Mouse (Mus musculus) midbrain, embryonic 10.5 days (tissue): Measurements from ENCODE around the gene Qdpr. TPM values are rescaled to one million over a fixed set of nuclear protein-coding genes. Genes with fewer than 3 reads are reported as not detected.
A peak's percentile ranks its signal among the peaks of the same experiment; 100 is the strongest.
"Not testable (repeated sequence)": the region's sequence is repeated elsewhere in the genome, so short reads cannot be mapped to it uniquely, and the experiment has no call there.

Experiments
- DNase-seq: peaks from one replicate; pipeline ENCODE4 v3.0.0-alpha.2; 2017; ENCODE audit warnings: low spot score
- H3K27ac ChIP-seq: fragments of 300-500 bp; sonication (generic); replicated peaks from 2 replicates; pipeline ENCODE4 v1.5.1; 2016; ENCODE audit warnings: mild to moderate bottlenecking
- H3K27me3 ChIP-seq: fragments of 300-500 bp; sonication (generic); 2 replicates; pipeline ENCODE4 v1.6.1; 2016; ENCODE audit warnings: low read depth, mild to moderate bottlenecking; ENCODE audit not compliant: poor library complexity, severe bottlenecking
- H3K36me3 ChIP-seq: fragments of 300-500 bp; sonication (generic); 2 replicates; pipeline ENCODE4 v1.6.1; 2016; ENCODE audit warnings: mild to moderate bottlenecking, moderate library complexity
- H3K4me1 ChIP-seq: fragments of 300-500 bp; sonication (generic); 2 replicates; pipeline ENCODE4 v1.6.1; 2016
- H3K4me3 ChIP-seq: fragments of 300-500 bp; sonication (generic); 2 replicates; pipeline ENCODE4 v1.5.1; 2016; ENCODE audit warnings: mild to moderate bottlenecking, moderate library complexity
- H3K9me3 ChIP-seq: fragments of 300-500 bp; sonication (generic); replicated peaks from 2 replicates; pipeline ENCODE4 v1.6.1; 2016; ENCODE audit warnings: mild to moderate bottlenecking
- WGBS: fragments of 180-500 bp; shearing (Covaris S2); methylation state at CpG from one replicate; pipeline ENCODE4 v1.1.7; 2016; 5-methylcytosine and 5-hydroxymethylcytosine counted together
- polyA plus RNA-seq: library from polyadenylated mRNA; unstranded; fragments of >200 nt; fragmentation: Nextera tagmentation; extraction: Ambion mirVana; gene quantifications from 2 replicates; pipeline ENCODE4 v1.2.1, GENCODE M21; 2016

The Qdpr gene
- polyA plus RNA-seq, 1 experiment from 2014 or later: 127 TPM

- WGBS: 88% methylated on average over 3 of the region's 3 CpGs
- peaks cover 58% of the 10 kb centered on the region for H3K36me3 ChIP-seq
Measured at GRCm38 (mm10) chr5:45441745-45442144, 8.3 kb downstream of the Qdpr start.

GRCm38 (mm10) chr5:45441124-45441523 is 8.9 kb downstream of the Qdpr start:
- WGBS: 91% methylated on average over 3 of the region's 3 CpGs

More at GRCm38 (mm10) chr5:45441745-45442144, 8.3 kb downstream of the Qdpr start:
- Histone ChIP-seq H3K9me3 (no peaks in the 10 kb centered on the region), H3K4me3 (no peak overlapping the region), H3K27me3 (no peaks in the 10 kb centered on the region), H3K27ac (no peak overlapping the region), H3K4me1 (no peaks in the 10 kb centered on the region)
- DNase-seq: no peak

GRCm38 (mm10) chr5:45438301-45438700 is 11.7 kb downstream of the Qdpr start:
- Histone ChIP-seq H3K27me3 (no peaks in the 10 kb centered on the region), H3K36me3 (peaks cover 55% of the 10 kb centered on the region), H3K27ac (no peak overlapping the region), H3K9me3 (no peaks in the 10 kb centered on the region), H3K4me1 (no peaks in the 10 kb centered on the region), H3K4me3 (no peak overlapping the region)
- DNase-seq: no peak
- 94% methylated on average over 8 of the region's 8 CpGs for WGBS

More at GRCm38 (mm10) chr5:45441124-45441523, 8.9 kb downstream of the Qdpr start:
- no peaks in the 10 kb centered on the region for H3K9me3 ChIP-seq
- no peaks in the 10 kb centered on the region for H3K27me3 ChIP-seq
- H3K27ac ChIP-seq: no peak overlapping the region
- no peak overlapping the region for H3K4me3 ChIP-seq
- peaks cover 58% of the 10 kb centered on the region for H3K36me3 ChIP-seq
- no peaks in the 10 kb centered on the region for H3K4me1 ChIP-seq
- no peak for DNase-seq

GRCm38 (mm10) chr5:45437826-45438225 is 12.2 kb downstream of the Qdpr start:
- no peaks in the 10 kb centered on the region for H3K4me1 ChIP-seq
- 92% methylated on average over 4 of the region's 4 CpGs for WGBS
- no peaks in the 10 kb centered on the region for H3K27me3 ChIP-seq
- no peaks in the 10 kb centered on the region for H3K9me3 ChIP-seq
- H3K27ac ChIP-seq: no peak overlapping the region
- H3K4me3 ChIP-seq: no peak overlapping the region
- H3K36me3 ChIP-seq: peaks cover 54% of the 10 kb centered on the region
- DNase-seq: no peak

- no peak for DNase-seq
- no peak overlapping the region for H3K27ac ChIP-seq
- no peaks in the 10 kb centered on the region for H3K9me3 ChIP-seq
- WGBS: 92% methylated on average over 14 of the region's 14 CpGs
- H3K27me3 ChIP-seq: no peaks in the 10 kb centered on the region
- no peak overlapping the region for H3K4me3 ChIP-seq
- peaks cover 52% of the 10 kb centered on the region for H3K36me3 ChIP-seq
- H3K4me1 ChIP-seq: no peaks in the 10 kb centered on the region
Measured at GRCm38 (mm10) chr5:45435967-45436950, 13.8 kb downstream of the Qdpr start.

GRCm38 (mm10) chr5:45427891-45428290 is 22.1 kb downstream of the Qdpr start:
- 93% methylated on average over 7 of the region's 7 CpGs for WGBS
- Histone ChIP-seq H3K9me3 (no peaks in the 10 kb centered on the region), H3K36me3 (peaks cover 8% of the 10 kb centered on the region; the same call in 1 of the 2 replicates), H3K27ac (no peak overlapping the region), H3K4me3 (no peak overlapping the region), H3K27me3 (no peaks in the 10 kb centered on the region), H3K4me1 (no peaks in the 10 kb centered on the region)
- DNase-seq: no peak

DNA sequence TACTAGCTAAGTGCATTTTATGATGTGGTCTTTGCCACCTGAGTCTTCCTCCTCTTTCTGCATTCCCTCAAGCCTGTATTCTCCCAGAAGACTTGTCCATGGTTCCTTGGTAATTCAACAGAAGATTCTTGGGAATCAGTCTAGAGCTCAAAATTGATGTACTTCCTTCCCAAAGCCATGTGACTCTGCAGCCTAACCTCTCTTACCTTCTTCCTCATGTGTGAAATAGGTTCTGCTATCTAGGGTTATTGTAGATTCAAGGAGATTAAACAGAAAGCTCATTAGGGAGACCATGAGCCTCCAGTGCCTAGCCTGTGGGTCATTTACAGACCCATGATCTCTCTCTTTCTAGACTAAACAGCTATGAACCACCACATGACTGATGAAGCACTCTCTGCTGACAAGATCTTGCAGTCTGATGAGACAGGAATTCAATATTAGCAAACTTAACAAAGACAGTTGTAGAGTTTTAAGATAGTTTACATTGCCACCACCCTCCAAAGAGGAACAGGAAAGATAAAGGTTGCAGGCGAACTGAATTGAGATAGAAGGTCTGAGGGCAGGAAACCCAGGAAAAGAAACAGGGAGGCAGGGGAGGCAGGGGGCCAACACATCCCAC is 23.5 kb downstream of the Qdpr start:
- Histone ChIP-seq H3K4me1 (no peaks in the 10 kb centered on the region), H3K9me3 (no peaks in the 10 kb centered on the region), H3K36me3 (no peaks in the 10 kb centered on the region), H3K27ac (no peak overlapping the region), H3K27me3 (no peaks in the 10 kb centered on the region), H3K4me3 (no peak overlapping the region)
- no peak for DNase-seq
- WGBS: 84% methylated on average over 1 of the region's 1 CpGs

DNA sequence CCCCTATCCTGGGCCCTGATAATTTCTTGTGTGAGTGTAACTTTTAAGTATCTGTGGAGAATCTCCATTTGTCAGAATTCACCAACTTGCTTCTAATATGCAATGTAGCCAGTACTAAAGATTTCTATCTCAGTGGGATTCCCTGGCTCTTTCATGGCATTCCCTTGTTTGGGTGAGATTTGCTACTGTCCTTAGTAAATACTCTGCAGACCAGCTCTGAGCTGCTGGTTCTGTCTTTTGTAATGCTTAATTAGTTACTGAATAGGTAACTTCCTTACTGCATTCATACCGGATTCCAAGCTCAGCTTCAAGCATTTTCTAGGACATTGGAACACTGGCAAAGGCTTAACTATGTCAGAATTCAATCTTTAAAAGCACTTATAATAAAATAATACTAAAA is 24.3 kb downstream of the Qdpr start:
- DNase-seq, H3K36me3 ChIP-seq, H3K9me3 ChIP-seq, H3K27me3 ChIP-seq, H3K4me1 ChIP-seq, H3K4me3 ChIP-seq, H3K27ac ChIP-seq: not testable (repeated sequence)
- WGBS: 57% methylated on average over 1 of the region's 1 CpGs

DNA sequence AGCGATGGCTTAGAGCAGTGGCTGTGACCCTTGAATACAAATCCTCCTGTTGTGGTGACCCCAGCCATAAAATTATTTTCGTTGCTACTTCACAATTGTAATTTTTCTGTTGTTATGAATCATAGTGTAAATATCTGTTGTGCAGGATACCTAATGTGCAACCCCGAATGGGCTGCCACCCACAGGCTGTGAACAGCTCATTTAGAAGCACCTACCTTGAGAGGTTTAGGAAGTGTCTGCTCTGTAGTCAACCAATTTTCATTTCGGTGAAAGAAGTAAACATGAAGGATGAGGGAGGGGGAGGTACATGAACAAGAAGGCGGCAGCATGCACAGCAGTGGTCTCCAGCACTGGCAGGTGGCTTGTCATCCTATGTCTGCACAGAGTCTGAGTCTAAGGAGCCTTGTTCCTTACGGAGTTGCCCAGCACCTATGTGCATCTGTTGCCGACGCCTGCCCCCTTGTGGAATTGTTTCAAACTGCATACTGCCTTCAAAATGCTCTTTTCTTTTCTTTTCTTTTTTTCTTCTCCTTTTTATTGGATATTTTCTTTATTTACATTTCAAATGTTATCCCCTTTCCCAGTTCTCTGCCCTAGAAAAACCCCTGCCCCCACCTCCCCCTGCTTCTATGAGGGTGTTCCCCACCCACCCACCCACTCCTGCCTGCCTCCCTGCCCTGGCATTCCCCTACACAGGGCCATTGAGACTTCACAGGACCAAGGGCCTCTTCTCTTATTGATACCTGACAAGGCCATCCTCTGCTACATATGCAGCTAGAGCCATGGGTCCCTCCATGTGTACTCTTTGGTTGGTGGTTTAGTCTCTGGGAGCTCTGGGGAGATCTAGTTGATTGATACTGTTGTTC is 25.8 kb downstream of the Qdpr start:
- no peaks in the 10 kb centered on the region for H3K4me1 ChIP-seq
- DNase-seq: peak; percentile 52
- no peak overlapping the region for H3K27ac ChIP-seq
- no peaks in the 10 kb centered on the region for H3K27me3 ChIP-seq
- H3K36me3 ChIP-seq: no peaks in the 10 kb centered on the region
- 47% methylated on average over 8 of the region's 8 CpGs for WGBS
- H3K9me3 ChIP-seq: no peaks in the 10 kb centered on the region
- H3K4me3 ChIP-seq: no peak overlapping the region

DNA sequence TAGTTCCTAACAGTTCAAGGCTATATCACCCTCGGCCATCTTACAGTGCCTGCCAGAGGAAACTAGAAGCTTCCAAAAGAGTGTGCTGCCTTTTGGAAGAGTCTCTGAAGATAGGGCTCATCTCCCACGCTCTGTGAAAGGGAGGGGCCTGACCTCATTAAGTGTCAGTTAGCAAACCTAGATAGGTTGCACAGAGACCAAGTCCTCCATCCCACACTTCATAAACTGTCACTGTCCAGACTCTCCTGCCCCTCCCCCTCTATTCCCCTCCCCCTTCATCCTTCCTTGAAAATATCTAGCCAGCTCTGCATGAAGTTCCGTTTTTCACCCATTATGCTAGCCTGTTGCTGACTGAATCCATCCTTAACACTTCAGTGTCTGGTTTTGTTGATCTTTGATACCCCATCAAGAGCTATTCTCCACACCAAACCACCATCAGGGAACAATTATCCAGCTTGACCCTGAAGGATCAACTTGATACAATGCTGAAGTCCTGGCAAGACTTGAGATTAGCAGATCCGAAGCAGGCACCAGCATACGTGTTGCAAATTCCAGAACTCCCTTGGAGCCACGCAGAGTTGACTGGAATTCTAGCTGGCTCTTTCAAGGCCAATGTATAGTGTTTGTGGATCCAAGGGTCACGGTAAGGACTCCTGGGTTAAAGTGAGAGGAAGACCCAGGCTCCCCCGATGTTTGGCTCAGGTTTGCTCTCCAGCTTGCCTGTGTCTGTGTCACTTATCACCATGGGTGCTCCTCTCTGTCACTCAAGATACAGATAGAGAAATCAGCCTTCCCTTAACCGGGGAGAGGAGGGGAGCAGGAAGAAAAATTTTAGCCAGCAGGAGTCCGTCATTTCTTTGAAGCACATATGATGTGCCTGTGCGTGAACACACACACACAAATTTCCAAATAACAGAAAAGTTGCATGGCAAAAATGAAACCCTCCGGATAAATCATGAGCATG is 27.9 kb downstream of the Qdpr start:
- Histone ChIP-seq H3K9me3 (no peaks in the 10 kb centered on the region), H3K4me3 (no peak overlapping the region), H3K36me3 (no peaks in the 10 kb centered on the region), H3K27me3 (no peaks in the 10 kb centered on the region), H3K4me1 (no peaks in the 10 kb centered on the region), H3K27ac (no peak overlapping the region)
- 73% methylated on average over 12 of the region's 12 CpGs for WGBS
- DNase-seq: no peak

GRCm38 (mm10) chr5:45419841-45420638 is 30.0 kb downstream of the Qdpr start:
- no peaks in the 10 kb centered on the region for H3K36me3 ChIP-seq
- H3K4me1 ChIP-seq: no peaks in the 10 kb centered on the region
- no peaks in the 10 kb centered on the region for H3K9me3 ChIP-seq
- WGBS: 77% methylated on average over 10 of the region's 10 CpGs
- no peak overlapping the region for H3K4me3 ChIP-seq
- H3K27ac ChIP-seq: no peak overlapping the region
- H3K27me3 ChIP-seq: no peaks in the 10 kb centered on the region
- peak; percentile 20 for DNase-seq
